Mouse (Mus musculus): ENCODE results near the gene Dnajc6.

Dnajc6 gene

DNA sequence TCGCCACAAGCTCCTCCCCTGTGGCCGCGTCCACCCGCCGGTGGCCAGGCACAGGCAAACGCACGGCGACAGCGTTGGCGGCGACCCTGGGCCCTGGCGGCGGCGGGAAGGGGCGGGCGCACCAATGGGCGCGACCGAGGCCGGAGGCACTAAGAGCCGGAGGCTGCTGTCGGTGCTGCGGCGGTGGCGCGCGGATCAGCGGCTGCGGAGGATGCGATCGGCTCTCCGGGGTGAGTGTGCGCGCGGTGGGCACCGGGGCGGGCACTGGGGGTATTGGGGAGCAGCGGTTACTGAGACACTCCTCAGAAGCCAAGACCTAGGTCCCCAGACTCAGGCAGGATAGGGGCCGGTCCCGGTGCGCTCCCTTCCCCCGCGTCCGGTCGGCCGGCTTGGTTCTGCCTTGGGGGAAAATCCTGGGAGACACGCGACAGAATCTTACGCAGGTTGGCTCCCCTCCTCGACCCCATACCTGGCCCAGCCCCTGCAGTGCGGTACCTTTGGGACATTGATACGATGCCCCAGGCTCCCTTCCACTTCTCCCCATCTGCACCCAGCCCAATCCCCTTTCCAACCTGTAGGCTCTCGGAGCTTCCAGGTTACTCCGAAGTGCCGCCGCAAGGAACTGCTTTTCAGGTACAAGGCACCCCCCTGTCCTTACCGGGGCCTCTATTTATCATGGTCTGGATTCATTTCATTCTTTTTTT lies at the start of gene Dnajc6:
Gene Dnajc6 (plus strand): TSS at position 115 of the 704 bp plus-strand sequence.
- no peak for DNase-seq (ENCODE audit: low spot score)

- DNase-seq (ENCODE audit: low spot score) = no peak
Measured at GRCm38 (mm10) chr4:101448701-101449100, 47.7 kb upstream of the Dnajc6 start.

- DNase-seq (ENCODE audit: low spot score) = no peak
Measured at GRCm38 (mm10) chr4:101449344-101449743, 47.1 kb upstream of the Dnajc6 start.

DNA sequence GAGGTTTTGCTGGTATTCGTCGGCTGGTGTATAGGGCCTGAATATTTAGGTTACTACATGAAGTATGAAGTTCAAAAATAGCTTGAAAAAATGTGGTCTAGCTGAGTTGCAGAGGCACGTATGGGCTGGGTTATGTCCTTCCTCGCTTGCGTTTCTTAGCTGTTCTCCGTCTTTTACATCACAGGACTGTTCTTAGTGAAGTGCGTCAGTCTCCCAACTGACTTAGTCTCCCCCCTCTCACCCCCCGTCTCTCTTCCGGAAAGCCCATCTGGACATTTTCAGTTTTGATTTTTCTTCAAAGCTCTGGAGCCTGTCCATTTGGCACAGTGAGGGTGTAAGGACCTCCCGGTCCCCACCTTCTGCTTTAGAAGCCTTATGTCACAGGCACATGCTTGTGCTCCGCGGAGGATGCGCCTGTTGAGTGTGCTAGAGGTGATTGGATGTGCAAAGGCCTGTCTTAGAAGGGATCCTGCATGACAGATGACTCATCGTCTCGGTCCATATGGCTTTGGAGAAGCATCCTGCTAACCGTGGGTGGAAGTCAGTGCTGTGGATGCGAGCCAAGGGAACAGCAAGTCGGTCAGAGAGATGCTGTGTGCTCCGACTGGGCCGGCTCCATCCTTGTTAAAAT lies 46.2 kb upstream of the Dnajc6 start:
- no peak for DNase-seq (ENCODE audit: low spot score)

GRCm38 (mm10) chr4:101451089-101451488 lies 45.4 kb upstream of the Dnajc6 start:
- DNase-seq (ENCODE audit: low spot score) = no peak

DNA sequence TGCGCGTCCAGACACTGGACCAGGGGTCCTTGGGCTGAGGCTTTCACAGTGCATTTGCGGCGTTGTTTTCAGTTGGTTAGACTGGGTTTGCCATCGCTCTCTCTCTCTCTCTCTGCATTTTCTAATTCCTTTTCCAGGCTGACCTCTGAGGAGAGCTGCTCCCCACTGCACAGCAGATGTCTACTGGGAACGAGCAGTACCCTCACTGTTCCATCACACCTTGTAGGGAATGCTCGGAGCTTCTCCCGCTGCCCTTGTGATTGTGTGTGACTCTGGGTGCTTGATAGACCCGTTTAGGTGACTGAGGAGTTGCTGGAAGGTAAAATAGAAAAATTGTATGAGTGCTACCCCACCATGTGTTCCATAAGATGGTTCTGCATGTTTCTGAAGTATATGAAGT lies 43.6 kb upstream of the Dnajc6 start:
- DNase-seq (ENCODE audit: low spot score) = no peak

DNA sequence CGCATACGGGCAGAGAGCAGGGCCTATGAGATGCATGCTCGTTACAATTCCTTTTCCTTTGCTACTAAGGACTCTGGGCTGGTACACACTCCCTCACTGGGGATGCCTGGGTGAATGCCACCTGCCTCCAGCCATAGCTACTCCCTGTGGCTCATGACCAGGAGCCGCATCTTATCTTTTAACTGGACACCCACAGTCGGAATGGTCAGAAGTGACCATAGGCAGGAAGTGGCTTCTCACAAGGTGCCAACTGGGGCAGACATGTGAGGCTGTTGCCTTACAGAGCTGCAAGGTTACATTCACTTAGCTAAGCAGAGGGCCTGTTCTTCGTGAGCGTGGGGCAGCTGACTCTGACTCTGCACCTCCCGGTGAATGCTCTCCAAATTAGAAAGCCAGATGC lies 39.3 kb upstream of the Dnajc6 start:
- DNase-seq (ENCODE audit: low spot score) = no peak

DNA sequence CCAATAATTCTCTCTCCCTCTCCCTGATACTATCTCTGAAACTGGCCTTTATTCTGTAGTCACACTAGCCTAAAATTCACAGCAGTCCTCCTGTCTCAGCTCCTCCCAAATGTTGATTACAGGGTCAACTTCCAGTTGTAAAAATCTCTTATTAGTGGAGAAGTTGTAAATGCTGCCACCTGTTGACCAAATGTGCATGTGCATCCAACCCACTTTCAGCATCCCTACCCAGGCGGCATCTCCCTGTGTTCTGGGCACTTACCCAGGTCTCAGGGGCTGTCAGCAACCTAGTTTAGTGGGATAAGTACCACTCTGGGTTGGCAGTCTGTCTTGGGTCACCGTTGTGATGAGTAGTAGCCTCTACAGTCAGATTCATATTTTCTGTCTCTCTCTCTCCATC lies 38.1 kb upstream of the Dnajc6 start:
- DNase-seq (ENCODE audit: low spot score) = no peak

- DNase-seq (ENCODE audit: low spot score) = no peak
Measured at GRCm38 (mm10) chr4:101459358-101459757, 37.1 kb upstream of the Dnajc6 start.

- no peak for DNase-seq (ENCODE audit: low spot score)
Measured at GRCm38 (mm10) chr4:101460114-101460513, 36.3 kb upstream of the Dnajc6 start.

- no peak for DNase-seq (ENCODE audit: low spot score)
Measured at GRCm38 (mm10) chr4:101462065-101462464, 34.4 kb upstream of the Dnajc6 start.

DNA sequence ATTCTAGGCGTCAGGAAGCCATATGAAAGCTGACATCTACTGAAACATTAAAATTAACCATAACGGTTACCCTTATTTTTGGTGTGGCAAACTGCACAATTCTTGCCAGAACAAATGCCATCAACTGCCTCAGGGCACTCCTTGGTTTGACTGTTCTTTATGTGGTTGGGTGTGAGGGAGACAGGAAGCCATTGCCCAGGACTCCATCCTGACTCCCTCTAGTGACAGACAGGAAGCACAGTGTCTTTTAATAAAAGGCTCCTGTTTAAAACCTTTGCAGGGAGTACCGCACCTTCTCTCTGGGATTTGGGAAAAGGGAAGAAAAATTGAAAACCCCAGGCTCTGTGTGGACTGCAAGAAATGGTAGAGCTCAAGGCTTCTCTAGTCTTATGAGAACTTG lies 30.2 kb upstream of the Dnajc6 start:
- DNase-seq (ENCODE audit: low spot score) = no peak

- DNase-seq (ENCODE audit: low spot score) = no peak
Measured at GRCm38 (mm10) chr4:101469242-101469641, 27.2 kb upstream of the Dnajc6 start.

DNA sequence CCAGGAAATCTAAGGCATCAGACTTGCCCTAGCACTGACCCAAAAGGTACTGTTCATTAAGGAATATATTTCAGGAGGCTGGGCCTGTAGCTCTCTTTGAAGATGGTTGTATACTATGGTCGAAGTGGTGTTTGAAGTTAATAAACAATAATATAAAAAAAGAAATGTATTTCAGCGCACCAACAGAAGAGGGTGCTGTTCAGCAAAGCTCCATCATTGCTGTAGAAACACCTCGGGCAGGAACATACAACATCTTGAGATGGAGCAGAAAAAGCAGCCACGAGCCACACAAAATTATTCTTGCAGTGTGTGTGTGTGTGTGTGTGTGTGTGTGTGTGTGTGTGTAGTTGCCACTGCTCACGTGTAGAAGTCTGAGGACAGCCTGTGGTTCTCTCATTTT lies 25.9 kb upstream of the Dnajc6 start:
- no peak for DNase-seq (ENCODE audit: low spot score)

DNA sequence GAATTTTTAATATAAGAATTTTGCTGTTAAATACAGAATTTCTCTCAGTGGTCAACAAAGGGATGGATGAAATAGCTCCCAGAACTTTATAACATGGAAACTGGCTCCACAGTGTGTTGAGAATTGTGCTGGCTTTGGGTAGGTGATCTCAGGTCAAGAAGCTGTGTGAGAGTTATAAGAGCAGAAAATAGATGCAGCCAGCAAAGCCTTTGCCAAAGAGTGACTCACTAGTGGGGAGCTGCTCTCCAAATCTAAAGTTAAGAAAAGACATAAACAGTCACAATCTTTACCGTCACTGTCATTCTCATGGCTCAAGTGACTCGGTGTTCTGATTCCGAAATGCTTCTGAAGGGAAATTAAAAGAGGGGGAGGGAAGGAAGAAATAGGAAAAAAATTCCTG lies 23.7 kb upstream of the Dnajc6 start:
- no peak for DNase-seq (ENCODE audit: low spot score)

DNA sequence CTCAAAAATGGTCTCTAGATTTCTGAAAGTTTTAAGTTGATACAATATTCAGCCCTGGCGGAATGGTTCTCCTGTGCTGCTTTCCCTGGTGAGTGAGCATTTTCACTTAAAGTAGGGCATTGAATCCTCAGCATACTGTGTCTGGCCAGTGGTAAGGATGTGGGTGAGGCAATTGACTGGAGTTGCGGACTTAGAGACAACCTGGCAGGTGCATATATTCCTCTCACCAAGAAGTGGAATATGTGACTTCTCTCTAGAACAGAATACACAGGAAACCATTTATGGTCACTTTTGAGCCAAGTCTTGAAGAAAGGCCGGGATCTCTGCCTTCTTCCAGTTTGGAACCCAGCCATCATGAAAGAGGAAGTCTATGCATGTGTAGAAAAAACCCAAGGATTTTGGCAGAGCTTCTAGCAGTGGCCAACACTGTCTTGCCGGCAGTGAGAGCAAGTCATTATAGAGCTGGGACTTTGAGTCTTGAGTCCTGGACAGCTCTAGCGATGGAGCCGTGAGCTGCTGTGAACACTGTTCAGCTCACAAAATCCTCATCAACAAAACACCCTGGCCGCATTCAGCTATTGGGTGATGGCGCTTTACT lies 6.0 kb upstream of the Dnajc6 start:
- no peak for DNase-seq (ENCODE audit: low spot score)

- DNase-seq (ENCODE audit: low spot score) = no peak
Measured at GRCm38 (mm10) chr4:101491704-101492103, 4.7 kb upstream of the Dnajc6 start.

GRCm38 (mm10) chr4:101493611-101494197 lies 2.7 kb upstream of the Dnajc6 start:
- DNase-seq (ENCODE audit: low spot score) = no peak

DNA sequence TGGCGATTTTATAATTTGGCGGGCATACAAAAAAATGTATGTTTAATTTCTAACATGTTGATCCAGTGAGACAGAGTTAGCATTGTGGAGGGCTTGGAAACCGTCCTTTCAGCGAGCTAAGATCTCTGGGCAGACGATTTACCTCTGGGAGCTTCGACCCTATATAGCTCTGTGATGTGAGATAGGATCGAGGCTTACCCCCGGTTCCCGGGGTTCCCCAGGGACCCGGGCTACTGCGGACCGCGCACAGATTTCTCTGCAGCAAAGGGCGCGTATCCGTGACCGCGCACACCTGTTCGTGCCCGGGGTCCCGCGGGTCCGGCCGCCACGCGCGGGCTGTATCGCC lies 287 bp upstream of the Dnajc6 start:
- no peak for DNase-seq (ENCODE audit: low spot score)

DNA sequence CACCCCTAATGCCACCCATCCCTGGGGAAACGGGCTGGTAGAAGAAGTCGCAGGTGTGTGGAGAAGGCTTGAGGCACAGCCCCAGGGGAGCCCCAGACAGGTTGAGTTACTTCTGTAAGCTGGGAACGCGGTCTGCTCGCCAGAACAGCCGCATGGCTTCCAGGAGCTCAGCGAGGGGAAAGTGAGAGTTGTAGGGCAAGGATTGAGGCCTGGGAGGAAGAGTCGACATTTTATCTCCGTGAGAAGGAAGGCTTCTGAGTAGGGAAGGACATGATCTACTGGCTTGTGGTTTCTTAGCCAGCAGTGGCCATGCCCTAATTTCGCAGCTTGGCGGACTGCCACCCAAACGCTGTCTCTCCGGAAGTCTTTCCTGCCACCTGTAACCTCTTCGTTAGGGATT lies 888 bp downstream of the Dnajc6 start:
- DNase-seq (ENCODE audit: low spot score) = no peak

DNA sequence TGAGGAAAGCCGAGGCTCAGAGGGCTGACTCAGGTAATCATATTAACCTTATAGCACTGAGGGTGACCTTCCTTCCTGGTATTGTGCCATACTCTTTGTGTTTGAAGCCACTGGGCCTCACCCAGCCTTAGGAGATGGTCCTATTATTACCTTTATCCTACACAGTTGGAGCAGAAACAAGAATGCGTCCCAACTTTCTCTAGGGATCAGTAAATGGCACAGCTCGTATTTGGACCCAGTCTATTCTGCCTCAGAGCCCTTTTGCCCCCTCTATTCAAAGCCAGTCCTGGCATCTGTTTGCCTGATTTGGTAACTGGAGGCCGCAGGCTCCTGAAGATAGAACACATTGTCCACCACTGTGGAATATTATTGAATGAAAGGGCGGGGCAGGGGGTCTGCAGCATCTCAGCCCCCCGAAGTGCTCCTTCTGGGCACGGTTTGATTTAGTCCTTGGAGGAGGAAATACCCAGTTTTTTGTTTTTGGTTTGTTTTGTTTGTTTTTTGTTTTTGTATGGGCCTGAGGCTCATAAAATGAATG lies 8.1 kb downstream of the Dnajc6 start:
- DNase-seq (ENCODE audit: low spot score) = no peak

- no peak for DNase-seq (ENCODE audit: low spot score)
Measured at GRCm38 (mm10) chr4:101505966-101506365, 9.5 kb downstream of the Dnajc6 start.

GRCm38 (mm10) chr4:101506372-101506771 lies 9.9 kb downstream of the Dnajc6 start:
- DNase-seq (ENCODE audit: low spot score) = no peak
